Comparison of ENCODE assay signal across 21 mouse cellular contexts in the genomic region with DNA sequence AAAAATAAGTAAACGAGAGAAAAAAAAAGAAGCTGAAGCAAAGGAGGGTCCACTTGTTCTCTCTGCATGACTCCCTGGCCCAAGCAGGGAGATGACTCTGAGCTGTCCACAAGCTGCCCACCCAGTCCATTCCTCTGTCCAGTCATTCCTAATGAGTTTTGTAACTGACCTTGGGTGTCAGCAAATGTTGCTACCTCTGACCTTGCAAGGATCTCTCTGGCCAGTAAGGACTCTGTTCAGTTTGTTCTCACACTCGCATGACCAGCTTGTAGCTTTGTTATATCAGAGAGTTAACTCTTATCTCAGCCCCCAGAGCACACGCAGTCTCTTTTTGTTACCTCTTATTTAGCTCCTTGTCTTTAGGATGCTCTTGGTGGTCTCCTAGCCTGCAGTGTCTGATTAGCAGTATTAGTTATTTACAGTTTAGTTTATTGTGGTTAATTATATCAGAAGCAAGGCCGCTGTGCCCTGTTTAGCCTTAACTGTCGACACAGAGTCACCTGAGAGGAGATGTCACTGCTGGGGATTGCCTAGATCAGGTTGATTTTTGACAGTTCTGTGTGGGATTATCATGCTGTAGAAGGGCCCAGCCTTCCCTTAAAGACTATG. TPM values are rescaled to one million over a fixed set of nuclear protein-coding genes. Genes with fewer than 3 reads are reported as not detected.
DNase-seq lines count a peak whose midpoint lies in the region; ATAC-seq and TF ChIP-seq lines count a peak whose summit lies in the region.
"Had no signal": no experiment of that assay in that cellular context is flagged by ENCODE, and none has a peak within 500 bp of the region (broad histone marks: within the 10 kb centered on the region; RNA-seq: fewer than 3 reads in every experiment).

No protein-coding gene starts in this region.

- ATAC-seq in liver, embryonic 13.5 days (ENCODE audit: low read depth): peak; percentile 82
- peak; percentile 94 for ATAC-seq in megakaryocyte-erythroid progenitor cell, adult 5-6 weeks (replicated peaks; ENCODE audit: low FRiP score, low TSS enrichment, poor library complexity, severe bottlenecking)
- no peak for ATAC-seq in forebrain, postnatal 0 days
- ATAC-seq: intestine, embryonic 15.5 days; lung, postnatal 0 days had no signal

- 20% methylated on average over 5 of the region's 5 CpGs for WGBS in liver, embryonic 13.5 days (ENCODE audit: insufficient replicate concordance)
- WGBS in forebrain, postnatal 0 days: 84% methylated on average over 5 of the region's 5 CpGs

- no peaks in the 10 kb centered on the region for H3K36me3 ChIP-seq in liver, embryonic 13.5 days
- no peaks in the 10 kb centered on the region for H3K36me3 ChIP-seq in forebrain, postnatal 0 days (ENCODE audit: insufficient read depth)
- H3K36me3 ChIP-seq: embryonic facial prominence, embryonic 12.5 days; heart, embryonic 10.5 days; hindbrain, embryonic 15.5 days; intestine, embryonic 15.5 days; limb, embryonic 10.5 days had no signal

- H3K4me2 ChIP-seq in liver, embryonic 13.5 days: no peak overlapping the region
- no peak overlapping the region for H3K4me2 ChIP-seq in forebrain, postnatal 0 days (ENCODE audit: low read depth)
- H3K4me2 ChIP-seq: embryonic facial prominence, embryonic 12.5 days; hindbrain, embryonic 15.5 days; intestine, embryonic 15.5 days; midbrain, embryonic 11.5 days had no signal

- no peak overlapping the region; the same call in 1 of the 2 replicates for H3K27ac ChIP-seq in liver, embryonic 13.5 days
- H3K27ac ChIP-seq in forebrain, postnatal 0 days (ENCODE audit: low read depth, low read length): no peak overlapping the region
- H3K27ac ChIP-seq: embryonic facial prominence, embryonic 12.5 days; gastrocnemius, adult 2 months; heart, embryonic 10.5 days; hindbrain, embryonic 15.5 days; intestine, embryonic 15.5 days; limb, embryonic 10.5 days; macrophage; stomach, postnatal 0 days had no signal

- peaks cover 12% of the 10 kb centered on the region for H3K4me1 ChIP-seq in liver, embryonic 13.5 days (replicated peaks)
- no peaks in the 10 kb centered on the region for H3K4me1 ChIP-seq in forebrain, postnatal 0 days (ENCODE audit: insufficient read depth)
- H3K4me1 ChIP-seq: embryonic facial prominence, embryonic 12.5 days; heart, embryonic 10.5 days; hindbrain, embryonic 15.5 days; intestine, embryonic 15.5 days; limb, embryonic 10.5 days had no signal

- TF ChIP-seq CTCF in forebrain, postnatal 0 days (IDR thresholded peaks at IDR 0.05; ENCODE audit: low read depth): no peak

- H3K27me3 ChIP-seq in liver, embryonic 13.5 days: no peaks in the 10 kb centered on the region
- no peaks in the 10 kb centered on the region for H3K27me3 ChIP-seq in forebrain, postnatal 0 days (ENCODE audit: insufficient read depth, low read length)
- H3K27me3 ChIP-seq: embryonic facial prominence, embryonic 12.5 days; hindbrain, embryonic 15.5 days; intestine, embryonic 15.5 days had no signal

- peak; percentile 71 to 84 for DNase-seq in adrenal gland, adult (ENCODE audit: inconsistent age in 2 of 2, low spot score in 1 of 2)
- no peak for DNase-seq in adrenal gland, postnatal 4 days (ENCODE audit: low spot score in 2 of 2)
- peak; percentile 35 for DNase-seq in adrenal gland, postnatal 14 days
- no peak for DNase-seq in liver, embryonic 13.5 days
- DNase-seq in forebrain, postnatal 0 days: no peak
- DNase-seq in urinary bladder, postnatal 36 days (ENCODE audit: low spot score in 2 of 2): no peak
- DNase-seq: cerebellum, adult 18-20 months; cerebellum, postnatal 14 days; gastrocnemius, adult 2 months; kidney, adult 8-10 months; kidney, postnatal 14 days had no signal

- no peaks in the 10 kb centered on the region for H3K9me3 ChIP-seq in liver, embryonic 13.5 days (replicated peaks)
- H3K9me3 ChIP-seq in forebrain, postnatal 0 days (ENCODE audit: low read length): no peaks in the 10 kb centered on the region
- H3K9me3 ChIP-seq: embryonic facial prominence, embryonic 12.5 days; heart, embryonic 10.5 days; hindbrain, embryonic 15.5 days; intestine, embryonic 15.5 days; limb, embryonic 10.5 days had no signal

- no peak overlapping the region for H3K9ac ChIP-seq in liver, embryonic 13.5 days
- no peak overlapping the region for H3K9ac ChIP-seq in forebrain, postnatal 0 days
- H3K9ac ChIP-seq: embryonic facial prominence, embryonic 12.5 days; hindbrain, embryonic 15.5 days; intestine, embryonic 15.5 days had no signal

- H3K4me3 ChIP-seq in liver, embryonic 13.5 days (replicated peaks): no peak overlapping the region
- H3K4me3 ChIP-seq in forebrain, postnatal 0 days (ENCODE audit: low read depth, low read length): no peak overlapping the region
- H3K4me3 ChIP-seq: embryonic facial prominence, embryonic 12.5 days; gastrocnemius, adult 2 months; heart, embryonic 10.5 days; hindbrain, embryonic 15.5 days; intestine, embryonic 15.5 days; limb, embryonic 10.5 days had no signal

RNA-seq across cellular contexts. Expression of a gene that starts 8.4 kb away (rescaled TPM):
- total RNA-seq in adrenal gland, postnatal 4 days (2021): 10 to 100 TPM; 62.0 to 64.3 TPM
- 81.3 and 90.8 TPM in 2 replicates for total RNA-seq in adrenal gland, postnatal 14 days (2021)
- 72.3 and 82.8 TPM in 2 replicates for polyA plus RNA-seq in liver, embryonic 13.5 days (2015; fragmentation: Nextera tagmentation; extraction: Ambion mirVana)
- total RNA-seq in megakaryocyte-erythroid progenitor cell, adult 5-6 weeks (2014; fragmentation: Nextera tagmentation): 68.9 and 106 TPM in 2 replicates
- 51.3 and 54.5 TPM in 2 replicates for total RNA-seq in megakaryocyte-erythroid progenitor cell, adult 5-6 weeks (2017)
- 33.0 and 42.8 TPM in 2 replicates for total RNA-seq in forebrain, postnatal 0 days (2014; rRNA removed)
- 135 and 140 TPM in 2 replicates for polyA plus RNA-seq in forebrain, postnatal 0 days (2015; fragmentation: Nextera tagmentation; extraction: Ambion mirVana)

RNA-seq across cellular contexts. Expression of a gene that starts 21.9 kb away (rescaled TPM):
- total RNA-seq in adrenal gland, postnatal 4 days (2021): 10 to 100 TPM; 85.2 to 91.6 TPM
- 85.7 and 90.8 TPM in 2 replicates for total RNA-seq in adrenal gland, postnatal 14 days (2021)
- polyA plus RNA-seq in liver, embryonic 13.5 days (2015; fragmentation: Nextera tagmentation; extraction: Ambion mirVana): 14.7 and 19.0 TPM in 2 replicates
- 77.8 and 82.6 TPM in 2 replicates for total RNA-seq in megakaryocyte-erythroid progenitor cell, adult 5-6 weeks (2014; fragmentation: Nextera tagmentation)
- 18.4 and 25.9 TPM in 2 replicates for total RNA-seq in megakaryocyte-erythroid progenitor cell, adult 5-6 weeks (2017)
- 8.3 and 10.9 TPM in 2 replicates for total RNA-seq in forebrain, postnatal 0 days (2014; rRNA removed)
- polyA plus RNA-seq in forebrain, postnatal 0 days (2015; fragmentation: Nextera tagmentation; extraction: Ambion mirVana): 8.9 and 11.2 TPM in 2 replicates

RNA-seq across cellular contexts. Expression of a gene that starts 52.3 kb away (rescaled TPM):
- total RNA-seq in adrenal gland, postnatal 4 days (2021): 10 to 100 TPM; 12.6 to 14.3 TPM
- total RNA-seq in adrenal gland, postnatal 14 days (2021): 11.0 and 12.6 TPM in 2 replicates
- 1.9 and 2.9 TPM in 2 replicates for polyA plus RNA-seq in liver, embryonic 13.5 days (2015; fragmentation: Nextera tagmentation; extraction: Ambion mirVana)
- total RNA-seq in megakaryocyte-erythroid progenitor cell, adult 5-6 weeks (2014; fragmentation: Nextera tagmentation): 0.85 and 2.1 TPM in 2 replicates
- total RNA-seq in megakaryocyte-erythroid progenitor cell, adult 5-6 weeks (2017): 1.7 and 5.1 TPM in 2 replicates
- 58.9 and 59.6 TPM in 2 replicates for total RNA-seq in forebrain, postnatal 0 days (2014; rRNA removed)
- 22.3 and 31.4 TPM in 2 replicates for polyA plus RNA-seq in forebrain, postnatal 0 days (2015; fragmentation: Nextera tagmentation; extraction: Ambion mirVana)

RNA-seq across cellular contexts. Expression of a gene that starts 52.5 kb away (rescaled TPM):
- 10 to 100 TPM; 25.6 to 27.9 TPM for total RNA-seq in adrenal gland, postnatal 4 days (2021)
- 27.7 and 27.8 TPM in 2 replicates for total RNA-seq in adrenal gland, postnatal 14 days (2021)
- 106 and 118 TPM in 2 replicates for polyA plus RNA-seq in liver, embryonic 13.5 days (2015; fragmentation: Nextera tagmentation; extraction: Ambion mirVana)
- 99.1 and 112 TPM in 2 replicates for total RNA-seq in megakaryocyte-erythroid progenitor cell, adult 5-6 weeks (2014; fragmentation: Nextera tagmentation)
- total RNA-seq in megakaryocyte-erythroid progenitor cell, adult 5-6 weeks (2017): 140 and 180 TPM in 2 replicates
- total RNA-seq in forebrain, postnatal 0 days (2014; rRNA removed): 17.2 and 18.0 TPM in 2 replicates
- polyA plus RNA-seq in forebrain, postnatal 0 days (2015; fragmentation: Nextera tagmentation; extraction: Ambion mirVana): 61.7 and 66.8 TPM in 2 replicates

Comparison
In these comparisons a context has a peak if more than half of its experiments do, and no peak if none do; other contexts are left out.
1. DNase-seq: peak in adrenal gland, adult (2 of 2) and adrenal gland, postnatal 14 days (single experiment); none in adrenal gland, postnatal 4 days (0 of 2), liver, embryonic 13.5 days (single experiment), forebrain, postnatal 0 days (single experiment) and urinary bladder, postnatal 36 days (0 of 2).